Mouse (Mus musculus) left cerebral cortex, adult 9 months (tissue): ENCODE measurements around the gene Mipep.

Experiments
- DNase-seq, 2 experiments: peaks; one replicate each; pipeline ENCODE4 v3.0.0; 2022; ENCODE audit warnings: low spot score in 2 of 2

Gene Mipep

DNA sequence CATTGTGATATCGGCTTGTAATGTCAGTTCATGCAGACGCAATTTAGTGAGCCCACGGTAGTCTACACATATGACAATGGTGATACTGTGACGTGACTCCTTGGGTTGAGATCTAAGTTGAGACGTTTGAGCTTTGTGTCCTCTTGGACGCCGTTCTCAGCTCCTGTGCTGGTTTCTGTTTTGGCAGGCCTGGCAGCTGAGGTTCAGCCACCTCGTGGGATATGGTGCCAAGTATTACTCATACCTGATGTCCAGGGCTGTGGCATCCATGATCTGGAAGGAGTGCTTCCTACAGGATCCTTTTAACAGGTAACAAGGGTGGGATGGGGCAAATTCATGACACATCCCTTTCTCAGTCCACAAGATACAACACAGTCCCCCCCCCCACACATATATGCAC, 87.5 kb downstream of the Mipep start:
- DNase-seq = no peak

DNA sequence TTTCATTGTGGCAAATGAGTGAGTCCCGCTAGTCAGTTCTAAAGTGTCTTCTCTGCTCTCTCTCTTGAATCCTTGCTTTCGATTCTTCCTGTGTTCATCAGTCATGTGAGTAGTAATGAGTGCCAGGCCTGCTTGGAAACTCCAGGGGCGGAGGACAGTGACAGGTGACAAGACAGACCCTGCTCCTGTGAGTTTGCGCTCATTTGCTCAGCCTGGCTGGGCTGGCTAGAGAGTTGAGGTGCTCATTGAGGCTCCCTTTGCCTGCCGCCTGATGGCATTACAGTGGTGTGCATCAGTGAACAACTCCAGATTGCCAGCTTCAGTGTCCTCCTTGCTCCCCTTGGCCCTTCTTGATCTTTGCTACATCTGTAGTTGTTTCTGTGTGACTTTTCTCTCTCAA, 97.7 kb downstream of the Mipep start:
- no peak for DNase-seq

- no peak for DNase-seq
These were observed 98.3 kb downstream of the Mipep start for GRCm38 (mm10) chr14:60882681-60883080.

DNA sequence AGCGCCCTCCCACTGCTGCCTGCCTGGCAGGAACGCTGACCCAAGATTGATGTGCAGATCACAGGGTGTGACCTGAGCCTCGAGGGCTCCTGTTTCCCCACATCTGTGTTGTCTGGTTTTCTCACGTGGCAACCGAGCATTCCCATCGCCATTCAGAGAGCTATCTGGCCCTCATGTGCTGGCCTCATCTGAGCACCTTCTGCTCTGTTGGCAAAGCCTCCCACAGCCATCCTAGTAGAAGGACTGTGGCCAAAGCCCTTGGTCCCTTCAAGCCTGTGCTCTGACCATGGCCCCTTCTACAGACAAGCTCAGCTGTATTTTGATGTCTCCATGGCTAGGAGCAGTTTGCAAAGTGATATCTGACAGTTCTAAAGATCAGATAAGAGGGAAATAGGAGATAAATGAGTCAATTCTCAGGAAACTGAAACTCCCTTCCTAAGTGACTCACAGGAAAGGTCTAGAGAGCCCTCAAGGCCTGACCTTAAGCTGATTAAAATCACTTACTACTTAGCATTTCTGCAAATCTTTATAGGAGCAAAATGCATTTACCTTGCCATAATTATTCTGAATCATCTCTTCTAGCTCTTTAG, 101.1 kb downstream of the Mipep start:
- DNase-seq = no peak

DNA sequence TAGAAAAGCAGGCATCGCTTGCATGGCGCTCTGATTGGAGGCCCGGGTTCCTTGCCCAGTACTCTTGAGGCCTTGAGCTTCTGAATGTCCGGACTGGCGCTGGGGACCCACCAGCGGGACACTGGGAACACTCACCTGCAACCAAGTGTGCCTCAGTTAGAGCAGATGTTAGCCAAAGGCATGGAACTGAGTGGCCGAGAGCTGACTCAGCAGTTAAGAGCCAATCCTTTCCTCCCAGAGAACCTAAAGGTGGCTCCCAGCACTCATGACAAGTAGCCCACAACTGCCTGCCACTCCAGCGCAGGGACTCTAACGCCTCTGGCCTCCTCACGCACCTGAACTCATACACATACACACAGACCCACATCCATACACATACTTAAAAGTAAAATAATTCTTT, 109.5 kb downstream of the Mipep start:
- no peak for DNase-seq

DNA sequence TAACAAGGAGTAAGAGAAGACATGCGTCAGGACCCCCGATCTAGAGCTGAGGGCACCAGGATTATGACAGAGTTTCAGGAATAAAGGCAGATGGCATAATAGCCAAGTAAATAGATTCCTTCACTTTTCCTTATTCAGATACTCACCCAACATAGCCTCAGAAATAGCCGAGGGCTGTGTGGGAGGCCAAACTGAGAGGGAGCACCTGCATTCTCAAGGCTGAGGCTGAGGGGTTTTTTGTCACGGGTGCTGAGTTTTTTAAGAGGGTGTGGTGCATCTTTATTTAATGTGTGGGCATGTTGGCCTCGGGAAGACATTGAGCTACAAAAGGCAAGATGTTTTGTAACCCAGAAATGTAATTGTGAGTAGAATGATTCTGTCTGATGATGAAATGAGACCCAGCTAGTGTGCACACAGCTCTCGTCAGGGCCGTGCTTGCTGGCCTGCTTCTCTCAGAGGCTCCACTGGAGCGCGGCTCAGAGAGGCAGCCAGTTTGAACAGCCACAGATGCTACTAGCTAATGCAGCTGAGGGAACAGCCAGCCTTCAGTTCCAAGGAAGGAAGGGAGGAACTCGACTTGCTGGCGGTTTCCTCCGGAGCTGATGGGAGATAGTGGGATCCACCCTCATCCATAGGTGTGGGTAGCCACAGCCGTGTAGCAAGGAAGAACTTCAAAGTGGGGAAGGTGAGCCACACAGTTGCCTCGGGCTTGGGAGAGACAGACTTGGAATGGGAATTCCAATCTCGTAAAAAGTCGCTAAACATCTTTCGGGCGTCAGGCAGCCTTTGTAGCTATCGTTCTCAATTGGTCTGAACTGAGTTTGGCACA, 111.0 kb downstream of the Mipep start:
- peak in 1 of 2 experiments; percentile 48 for DNase-seq

GRCm38 (mm10) chr14:60898086-60898667, 113.8 kb downstream of the Mipep start:
- no peak for DNase-seq

- DNase-seq = no peak
These were observed 120.1 kb downstream of the Mipep start for GRCm38 (mm10) chr14:60904501-60904900.

- DNase-seq = no peak
These were observed 122.3 kb downstream of the Mipep start for GRCm38 (mm10) chr14:60906421-60907374.

DNA sequence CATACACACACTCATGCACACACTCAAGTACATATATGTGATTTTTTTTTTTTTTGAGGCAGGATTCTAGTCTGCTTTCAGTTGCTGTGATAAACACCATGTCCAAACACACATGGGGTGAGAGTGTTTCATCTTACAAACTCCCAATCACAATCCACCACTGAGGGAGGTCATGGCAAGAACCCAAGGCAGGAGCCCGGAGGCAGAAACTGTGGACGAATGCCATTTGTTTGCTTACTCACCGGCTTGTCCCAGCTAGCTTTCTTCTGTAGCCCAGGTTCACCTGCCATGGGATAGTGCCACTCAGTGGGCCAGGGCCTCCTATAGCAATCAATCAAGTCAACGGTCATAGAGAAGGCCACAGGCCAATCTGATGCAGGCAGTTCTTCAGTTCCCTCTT, 125.0 kb downstream of the Mipep start:
- no peak for DNase-seq

DNA sequence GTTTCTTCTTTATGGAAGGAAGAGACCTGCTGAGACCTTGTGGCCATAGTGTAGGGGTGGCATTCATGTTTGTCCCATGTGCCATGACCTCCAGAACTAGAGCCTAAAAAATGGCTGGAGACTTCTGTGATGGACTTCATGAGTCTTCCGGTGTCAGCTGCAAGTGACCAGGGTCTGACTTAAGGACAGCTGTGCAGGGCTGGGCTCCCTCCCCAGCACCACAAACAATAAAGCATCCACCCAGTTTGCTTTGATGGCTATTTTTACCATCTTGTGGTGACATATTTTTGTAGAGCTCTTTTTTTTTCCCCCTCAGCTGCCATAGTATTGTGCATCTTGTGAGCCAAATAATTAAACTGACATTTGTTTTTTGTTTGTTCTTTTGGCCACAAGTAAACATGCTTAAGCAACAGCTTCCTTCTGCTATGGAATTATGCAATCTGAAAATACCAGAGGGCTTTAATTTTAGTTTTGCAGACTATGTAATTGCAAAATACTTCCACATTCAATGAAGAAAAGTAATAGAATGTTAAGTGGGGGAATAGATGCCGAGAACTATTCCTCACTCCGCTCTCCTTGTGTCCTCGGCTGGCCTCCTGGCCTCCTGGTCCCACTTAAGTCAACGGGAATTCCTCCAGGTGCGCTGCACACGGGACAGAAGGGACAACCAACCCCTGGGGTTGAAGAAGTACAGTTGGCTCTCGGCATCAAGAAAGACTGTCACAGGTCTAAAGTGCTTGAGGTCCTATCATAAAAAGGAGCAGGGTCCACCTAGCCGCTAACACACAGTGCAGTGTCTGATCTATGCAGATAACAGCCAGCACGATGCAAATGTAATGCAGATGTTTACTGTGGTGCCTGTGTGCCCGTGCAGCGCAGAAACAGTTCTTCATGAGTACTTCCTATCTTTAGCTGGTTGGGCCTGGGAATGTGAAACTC, 126.4 kb downstream of the Mipep start:
- no peak for DNase-seq

DNA sequence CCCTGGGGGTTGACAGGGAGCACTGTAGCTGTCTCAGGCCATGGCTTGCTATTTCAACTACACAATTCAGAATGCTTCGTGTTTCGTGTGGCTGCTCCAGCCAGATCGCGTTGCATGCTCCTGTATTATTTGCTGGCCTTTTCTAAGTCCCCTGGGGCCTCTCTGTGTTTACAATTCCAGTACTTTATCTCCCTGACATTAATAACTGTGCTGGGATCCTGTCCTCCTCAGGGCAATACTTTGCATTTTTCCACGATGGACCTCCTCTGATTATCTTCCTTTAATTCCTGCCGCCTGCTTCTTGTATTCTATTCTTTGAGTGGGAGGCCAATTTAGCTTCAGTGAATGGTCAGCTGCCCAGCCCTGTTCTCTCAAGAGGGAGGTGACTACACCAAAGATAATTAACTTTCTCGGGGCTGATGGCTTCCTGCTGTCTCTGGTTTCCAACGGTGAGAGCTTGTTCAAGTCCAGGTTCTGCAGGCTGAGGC, 128.7 kb downstream of the Mipep start:
- DNase-seq = no peak

DNA sequence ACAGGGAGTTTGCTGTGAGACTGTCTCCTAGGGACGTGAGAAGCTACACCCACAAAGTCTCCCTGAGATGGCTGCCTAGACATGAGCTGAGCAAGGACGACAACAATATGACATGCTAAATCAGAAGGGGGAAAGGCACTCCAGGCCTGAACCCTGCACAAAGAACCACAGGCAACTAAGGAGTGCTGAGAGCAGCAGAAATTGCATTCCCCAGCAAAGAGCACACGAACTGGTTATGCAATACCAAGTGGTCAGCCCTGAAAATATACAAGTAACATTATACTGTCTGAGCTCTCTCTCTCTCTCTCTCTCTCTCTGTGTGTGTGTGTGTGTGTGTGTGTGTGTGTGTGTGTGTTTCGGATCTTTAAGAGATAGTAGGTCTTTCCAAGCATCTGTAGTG, 132.3 kb downstream of the Mipep start:
- no peak for DNase-seq

DNA sequence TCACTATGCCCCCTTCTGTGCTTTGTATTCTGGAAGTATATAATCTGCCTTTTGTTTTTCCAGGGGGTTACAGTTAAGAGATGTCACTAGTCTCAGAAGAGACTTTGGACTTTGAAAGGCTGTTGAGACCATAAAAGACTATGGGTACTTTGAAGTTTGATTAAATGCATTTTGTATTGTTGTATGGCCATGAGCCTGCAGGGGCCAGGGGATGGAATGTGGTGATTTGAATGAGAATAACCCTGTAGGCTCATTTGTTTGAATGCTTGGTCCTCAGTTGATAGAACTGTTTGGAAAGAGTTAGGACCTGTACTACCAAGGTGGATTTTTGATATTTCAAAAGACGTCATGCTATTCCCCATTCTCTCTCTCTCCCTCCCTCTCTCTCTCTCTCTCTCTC, 141.6 kb downstream of the Mipep start:
- no peak for DNase-seq

DNA sequence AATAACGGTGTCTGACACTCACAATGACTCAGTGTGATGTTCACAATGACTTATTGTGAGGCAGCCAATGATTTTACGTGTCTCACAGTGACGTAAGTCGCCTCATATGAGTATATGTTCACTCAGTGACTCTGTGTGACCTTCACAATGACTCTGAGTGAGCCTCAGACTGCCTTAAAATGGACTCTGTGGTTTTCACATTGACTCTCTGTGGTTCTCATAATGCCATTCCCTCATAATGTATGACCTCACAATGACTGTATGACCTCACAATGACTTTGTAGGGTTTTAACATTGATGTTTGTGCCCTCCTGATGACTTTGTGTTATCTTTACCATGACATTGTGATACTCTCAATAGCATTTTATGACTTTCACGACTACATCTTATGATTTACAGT, 151.3 kb downstream of the Mipep start:
- DNase-seq = no peak

DNA sequence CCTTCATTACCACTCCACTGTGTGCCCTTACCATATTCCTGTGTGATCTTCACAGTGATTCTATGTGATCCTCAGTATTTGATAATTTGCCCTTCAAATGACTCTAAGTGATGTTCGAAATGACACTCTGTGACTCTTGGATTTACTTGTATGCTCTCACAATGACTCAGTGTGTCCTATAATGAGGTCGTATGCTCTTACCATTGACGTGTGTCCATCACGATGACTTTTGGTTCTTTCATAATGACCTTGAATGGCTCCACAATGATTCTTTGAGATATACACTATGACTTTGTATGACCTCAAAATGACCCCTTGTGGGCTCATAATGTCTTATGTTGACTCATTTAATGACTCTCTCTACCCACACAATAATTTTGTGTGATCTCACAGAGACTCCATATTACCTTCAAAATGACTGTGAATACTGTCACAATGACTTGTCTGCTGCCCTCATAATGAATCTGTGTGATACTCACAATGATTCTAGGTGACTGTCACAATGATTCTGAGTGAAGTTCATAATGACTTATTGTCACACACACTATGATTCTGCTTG, 153.2 kb downstream of the Mipep start:
- no peak for DNase-seq
